9 mouse cellular contexts compared by ENCODE assay signal in genomic region chr7:19509786-19510185, GRCm38 (mm10). TPM values are rescaled to one million over a fixed set of nuclear protein-coding genes. Genes with fewer than 3 reads are reported as not detected.
DNase-seq lines count a peak whose midpoint lies in the region; ATAC-seq and TF ChIP-seq lines count a peak whose summit lies in the region.
"Had no signal": no experiment of that assay in that cellular context is flagged by ENCODE, and none has a peak within 500 bp of the region (broad histone marks: within the 10 kb centered on the region; RNA-seq: fewer than 3 reads in every experiment).

No protein-coding gene starts in this region.

- no peak for TF ChIP-seq POLR2A in MEL (IDR thresholded peaks at IDR 0.05; ENCODE audit: control insufficient read depth in 1 of 2, insufficient read depth in 1 of 2, low read depth in 1 of 2, low read length in 2 of 2, poor library complexity in 1 of 2)

- H3K4me3 ChIP-seq in heart, embryonic 15.5 days = peak overlapping the region; percentile 88
- H3K4me3 ChIP-seq in MEL (ENCODE audit: control insufficient read depth in 1 of 2, insufficient read depth in 1 of 2, low read depth in 2 of 2, low read length in 2 of 2) = peak overlapping the region in 1 of 2 experiments; percentile 94; a peak in 2 of 4 replicates
- H3K4me3 ChIP-seq in hindbrain, embryonic 13.5 days = peak overlapping the region; percentile 79
- peak overlapping the region; percentile 68; the same call in 1 of the 2 replicates for H3K4me3 ChIP-seq in midbrain, embryonic 11.5 days (ENCODE audit: low read depth, low read length)

- TF ChIP-seq CTCF in MEL (IDR thresholded peaks at IDR 0.05 in 2 of 3, conservative IDR thresholded peaks at IDR 0.05 in 1 of 3; ENCODE audit: control insufficient read depth in 1 of 3, insufficient read depth in 1 of 3, low read depth in 2 of 3, low read length in 3 of 3, poor library complexity in 1 of 3, severe bottlenecking in 1 of 3) = no peak

- H3K4me2 ChIP-seq in heart, embryonic 15.5 days = peak overlapping the region; percentile 90
- H3K4me2 ChIP-seq in hindbrain, embryonic 13.5 days = peak overlapping the region; percentile 88
- H3K4me2 ChIP-seq in midbrain, embryonic 11.5 days = peak overlapping the region; percentile 97; the same call in 1 of the 2 replicates

- H3K4me1 ChIP-seq in heart, embryonic 15.5 days (replicated peaks) = peaks cover 24% of the 10 kb centered on the region
- H3K4me1 ChIP-seq in MEL (ENCODE audit: control insufficient read depth in 1 of 2, insufficient read depth in 2 of 2, low read length in 2 of 2) = peaks cover 0 to 6% of the 10 kb centered on the region in 2 experiments; a peak in 2 of 4 replicates
- peaks cover 30% of the 10 kb centered on the region for H3K4me1 ChIP-seq in hindbrain, embryonic 13.5 days (replicated peaks)
- peaks cover 19% of the 10 kb centered on the region for H3K4me1 ChIP-seq in midbrain, embryonic 11.5 days (ENCODE audit: control insufficient read depth, insufficient read depth, low read length)

- 92% methylated on average over 7 of the region's 7 CpGs for WGBS in heart, embryonic 15.5 days
- WGBS in hindbrain, embryonic 13.5 days = 98% methylated on average over 7 of the region's 7 CpGs
- WGBS in midbrain, embryonic 11.5 days = 99% methylated on average over 7 of the region's 7 CpGs

- TF ChIP-seq EP300 in MEL (IDR thresholded peaks at IDR 0.05; ENCODE audit: low read depth in 1 of 2, low read length in 2 of 2) = no peak

- ATAC-seq in heart, embryonic 15.5 days (replicated peaks; ENCODE audit: insufficient number of reproducible peaks, insufficient read depth, low FRiP score, low read depth) = no peak
- no peak for ATAC-seq in hindbrain, embryonic 13.5 days (ENCODE audit: low FRiP score)
- no peak for ATAC-seq in midbrain, embryonic 11.5 days (ENCODE audit: low FRiP score)
- no peak for ATAC-seq in megakaryocyte-erythroid progenitor cell, adult 5-6 weeks (replicated peaks; ENCODE audit: low FRiP score, low TSS enrichment, poor library complexity, severe bottlenecking)

- no peaks in the 10 kb centered on the region for H3K9me3 ChIP-seq in heart, embryonic 15.5 days (replicated peaks)
- no peaks in the 10 kb centered on the region for H3K9me3 ChIP-seq in MEL (replicated peaks; ENCODE audit: insufficient read depth, low read length)
- H3K9me3 ChIP-seq in hindbrain, embryonic 13.5 days = no peaks in the 10 kb centered on the region
- H3K9me3 ChIP-seq in midbrain, embryonic 11.5 days (ENCODE audit: control insufficient read depth, low read length) = no peaks in the 10 kb centered on the region

- no peak for DNase-seq in heart, postnatal 10 days
- peak; percentile 24 for DNase-seq in MEL (ENCODE audit: low read depth, low spot score)
- DNase-seq in midbrain, embryonic 11.5 days (ENCODE audit: low spot score, missing footprints) = no peak
- no peak for DNase-seq in Muller cell, postnatal 12 days (ENCODE audit: inconsistent ontology term)
- no peak for DNase-seq in layer of hippocampus, postnatal 36 days
- DNase-seq: lung, postnatal 4 days had no signal

- no peaks in the 10 kb centered on the region for H3K36me3 ChIP-seq in heart, embryonic 15.5 days
- H3K36me3 ChIP-seq in MEL (ENCODE audit: control insufficient read depth in 1 of 2, insufficient read depth in 2 of 2, low read length in 2 of 2) = peaks cover 0 to 3% of the 10 kb centered on the region in 2 experiments; a peak in 1 of 4 replicates
- no peaks in the 10 kb centered on the region for H3K36me3 ChIP-seq in hindbrain, embryonic 13.5 days
- H3K36me3 ChIP-seq in midbrain, embryonic 11.5 days (ENCODE audit: control insufficient read depth, insufficient read depth, low read length) = no peaks in the 10 kb centered on the region

- peak overlapping the region; percentile 33; the same call in 1 of the 2 replicates for H3K9ac ChIP-seq in heart, embryonic 15.5 days
- peak overlapping the region; percentile 11; the same call in 1 of the 2 replicates for H3K9ac ChIP-seq in MEL (ENCODE audit: control insufficient read depth, low read depth, low read length, poor library complexity, severe bottlenecking)
- H3K9ac ChIP-seq in hindbrain, embryonic 13.5 days = peak overlapping the region; percentile 91; the same call in 1 of the 2 replicates
- H3K9ac ChIP-seq in midbrain, embryonic 11.5 days (ENCODE audit: low read length) = no peak overlapping the region

- H3K27me3 ChIP-seq in heart, embryonic 15.5 days = no peaks in the 10 kb centered on the region
- H3K27me3 ChIP-seq in MEL (ENCODE audit: control insufficient read depth in 1 of 2, insufficient read depth in 2 of 2, low read length in 2 of 2) = no peaks in the 10 kb centered on the region
- H3K27me3 ChIP-seq in hindbrain, embryonic 13.5 days = no peaks in the 10 kb centered on the region
- no peaks in the 10 kb centered on the region; the same call in 1 of the 2 replicates for H3K27me3 ChIP-seq in midbrain, embryonic 11.5 days (ENCODE audit: control insufficient read depth, insufficient read depth, low read length)

- no peak for TF ChIP-seq RAD21 in MEL (IDR thresholded peaks at IDR 0.05; ENCODE audit: low read depth, low read length)

- H3K27ac ChIP-seq in heart, embryonic 15.5 days = peak overlapping the region; percentile 78; the same call in 1 of the 2 replicates
- no peak overlapping the region for H3K27ac ChIP-seq in MEL (ENCODE audit: control insufficient read depth, low read depth, low read length)
- H3K27ac ChIP-seq in hindbrain, embryonic 13.5 days = peak overlapping the region; percentile 88
- H3K27ac ChIP-seq in midbrain, embryonic 11.5 days (ENCODE audit: low read depth, low read length) = no peak overlapping the region

- intact Hi-C loops in heart, postnatal 10 days (cut with DNase I) = loop anchor here (5.0 kb wide), 1 partner anchor 108 kb away; no protein-coding TSS in a partner anchor

- H3K79me2 ChIP-seq in MEL (ENCODE audit: control insufficient read depth, insufficient read depth, low read length, poor library complexity) = peaks cover 21% of the 10 kb centered on the region

RNA-seq across cellular contexts. Expression of gene Trappc6a, which starts 1.6 kb away (rescaled TPM):
- polyA plus RNA-seq in heart, embryonic 15.5 days (2015; fragmentation: Nextera tagmentation; extraction: Ambion mirVana) = 73.2 and 81.2 TPM in 2 replicates
- total RNA-seq in heart, postnatal 10 days (2021) = 10 to 100 TPM; 43.1 to 53.1 TPM
- total RNA-seq in MEL (2012; rRNA removed) = 65.6 and 88.2 TPM in 2 replicates
- 10 to 100 TPM in 1 of 2 experiments, not detected in 1; 82.8 TPM for polyA plus RNA-seq in MEL (2012; ENCODE audit: insufficient read depth in 1 of 2, insufficient read length in 2 of 2, low read depth in 1 of 2, low replicate concordance in 2 of 2, missing spikeins in 1 of 2)
- polyA plus RNA-seq in hindbrain, embryonic 13.5 days (2015; fragmentation: Nextera tagmentation; extraction: Ambion mirVana) = 43.9 and 44.9 TPM in 2 replicates
- 41.5 and 51.6 TPM in 2 replicates for polyA plus RNA-seq in midbrain, embryonic 11.5 days (2014; fragmentation: Nextera tagmentation; extraction: Ambion mirVana)
- total RNA-seq in megakaryocyte-erythroid progenitor cell, adult 5-6 weeks (2014; fragmentation: Nextera tagmentation) = 89.3 and 96.3 TPM in 2 replicates
- total RNA-seq in megakaryocyte-erythroid progenitor cell, adult 5-6 weeks (2017) = 22.6 and 23.6 TPM in 2 replicates
- 10 to 100 TPM; 19.8 to 21.5 TPM for total RNA-seq in layer of hippocampus, postnatal 36 days (2021)

RNA-seq across cellular contexts. Expression of gene Bloc1s3, which starts 1.6 kb away (rescaled TPM):
- polyA plus RNA-seq in heart, embryonic 15.5 days (2015; fragmentation: Nextera tagmentation; extraction: Ambion mirVana) = 1.5 and 1.7 TPM in 2 replicates
- 1 to 10 TPM; 2.3 to 3.2 TPM for total RNA-seq in heart, postnatal 10 days (2021)
- 5.5 and 6.1 TPM in 2 replicates for total RNA-seq in MEL (2012; rRNA removed)
- 1 to 10 TPM in 1 of 2 experiments, not detected in 1; 7.5 TPM for polyA plus RNA-seq in MEL (2012; ENCODE audit: insufficient read depth in 1 of 2, insufficient read length in 2 of 2, low read depth in 1 of 2, low replicate concordance in 2 of 2, missing spikeins in 1 of 2)
- polyA plus RNA-seq in hindbrain, embryonic 13.5 days (2015; fragmentation: Nextera tagmentation; extraction: Ambion mirVana) = 3.2 and 3.5 TPM in 2 replicates
- polyA plus RNA-seq in midbrain, embryonic 11.5 days (2014; fragmentation: Nextera tagmentation; extraction: Ambion mirVana) = 2.6 TPM in 2 replicates
- 3.4 and 3.6 TPM in 2 replicates for total RNA-seq in megakaryocyte-erythroid progenitor cell, adult 5-6 weeks (2014; fragmentation: Nextera tagmentation)
- total RNA-seq in megakaryocyte-erythroid progenitor cell, adult 5-6 weeks (2017) = 3.6 and 4.7 TPM in 2 replicates
- 1 to 10 TPM; 6.8 to 6.9 TPM for total RNA-seq in layer of hippocampus, postnatal 36 days (2021)

RNA-seq across cellular contexts. Expression of gene Nkpd1, which starts 7.9 kb away (rescaled TPM):
- not detected in 2 replicates for polyA plus RNA-seq in heart, embryonic 15.5 days (2015; fragmentation: Nextera tagmentation; extraction: Ambion mirVana)
- total RNA-seq in heart, postnatal 10 days (2021) = not detected
- total RNA-seq in MEL (2012; rRNA removed) = 0.07 and 0.35 TPM in 2 replicates
- under 1 TPM in 1 of 2 experiments, not detected in 1; 0.33 TPM for polyA plus RNA-seq in MEL (2012; ENCODE audit: insufficient read depth in 1 of 2, insufficient read length in 2 of 2, low read depth in 1 of 2, low replicate concordance in 2 of 2, missing spikeins in 1 of 2)
- 0.32 and 0.50 TPM in 2 replicates for polyA plus RNA-seq in hindbrain, embryonic 13.5 days (2015; fragmentation: Nextera tagmentation; extraction: Ambion mirVana)
- polyA plus RNA-seq in midbrain, embryonic 11.5 days (2014; fragmentation: Nextera tagmentation; extraction: Ambion mirVana) = not detected in 2 replicates
- total RNA-seq in megakaryocyte-erythroid progenitor cell, adult 5-6 weeks (2014; fragmentation: Nextera tagmentation) = 0.20 TPM in 1 of 2 replicates, not detected in the other
- total RNA-seq in megakaryocyte-erythroid progenitor cell, adult 5-6 weeks (2017) = not detected in 2 replicates
- under 1 TPM; 0.37 to 0.48 TPM for total RNA-seq in layer of hippocampus, postnatal 36 days (2021)

RNA-seq across cellular contexts. Expression of gene Exoc3l2, which starts 46.7 kb away (rescaled TPM):
- polyA plus RNA-seq in heart, embryonic 15.5 days (2015; fragmentation: Nextera tagmentation; extraction: Ambion mirVana) = 0.91 and 1.1 TPM in 2 replicates
- total RNA-seq in heart, postnatal 10 days (2021) = 1 to 10 TPM in 1 of 2 experiments, under 1 TPM in 1; 0.81 to 1.0 TPM
- total RNA-seq in MEL (2012; rRNA removed) = 0.08 TPM in 1 of 2 replicates, not detected in the other
- polyA plus RNA-seq in MEL (2012; ENCODE audit: insufficient read depth in 1 of 2, insufficient read length in 2 of 2, low read depth in 1 of 2, low replicate concordance in 2 of 2, missing spikeins in 1 of 2) = under 1 TPM in 1 of 2 experiments, not detected in 1; 0.08 TPM
- 0.38 and 0.43 TPM in 2 replicates for polyA plus RNA-seq in hindbrain, embryonic 13.5 days (2015; fragmentation: Nextera tagmentation; extraction: Ambion mirVana)
- polyA plus RNA-seq in midbrain, embryonic 11.5 days (2014; fragmentation: Nextera tagmentation; extraction: Ambion mirVana) = 0.77 and 1.1 TPM in 2 replicates
- 1.7 and 2.3 TPM in 2 replicates for total RNA-seq in megakaryocyte-erythroid progenitor cell, adult 5-6 weeks (2014; fragmentation: Nextera tagmentation)
- total RNA-seq in megakaryocyte-erythroid progenitor cell, adult 5-6 weeks (2017) = 1.0 and 1.5 TPM in 2 replicates
- total RNA-seq in layer of hippocampus, postnatal 36 days (2021) = under 1 TPM; 0.18 to 0.20 TPM

RNA-seq across cellular contexts. Expression of gene Mark4, which starts 51.2 kb away (rescaled TPM):
- 7.6 and 8.5 TPM in 2 replicates for polyA plus RNA-seq in heart, embryonic 15.5 days (2015; fragmentation: Nextera tagmentation; extraction: Ambion mirVana)
- 10 to 100 TPM; 26.6 to 26.8 TPM for total RNA-seq in heart, postnatal 10 days (2021)
- 4.7 TPM in 2 replicates for total RNA-seq in MEL (2012; rRNA removed)
- 10 to 100 TPM in 1 of 2 experiments, not detected in 1; 18.5 TPM for polyA plus RNA-seq in MEL (2012; ENCODE audit: insufficient read depth in 1 of 2, insufficient read length in 2 of 2, low read depth in 1 of 2, low replicate concordance in 2 of 2, missing spikeins in 1 of 2)
- polyA plus RNA-seq in hindbrain, embryonic 13.5 days (2015; fragmentation: Nextera tagmentation; extraction: Ambion mirVana) = 16.1 TPM in 2 replicates
- 8.9 and 10.7 TPM in 2 replicates for polyA plus RNA-seq in midbrain, embryonic 11.5 days (2014; fragmentation: Nextera tagmentation; extraction: Ambion mirVana)
- 7.8 and 11.3 TPM in 2 replicates for total RNA-seq in megakaryocyte-erythroid progenitor cell, adult 5-6 weeks (2014; fragmentation: Nextera tagmentation)
- 3.0 and 3.1 TPM in 2 replicates for total RNA-seq in megakaryocyte-erythroid progenitor cell, adult 5-6 weeks (2017)
- 100 to 1,000 TPM in 1 of 2 experiments, 10 to 100 TPM in 1; 90.6 to 102 TPM for total RNA-seq in layer of hippocampus, postnatal 36 days (2021)

Comparison
In these comparisons a context has a peak if more than half of its experiments do, and no peak if none do; other contexts are left out.
1. H3K27ac ChIP-seq: peak in heart, embryonic 15.5 days (single experiment) and hindbrain, embryonic 13.5 days (single experiment); none in MEL (single experiment) and midbrain, embryonic 11.5 days (single experiment).
2. Peak in every context shown above with its lines, with median percentiles within 50 percentile points of each other: H3K4me2 ChIP-seq.